Mouse (Mus musculus) liver, embryonic 16.5 days (tissue): Measurements from ENCODE around the gene Unk. TPM values are rescaled to one million over a fixed set of nuclear protein-coding genes. Genes with fewer than 3 reads are reported as not detected.

Experiments
- ATAC-seq: fragments of 200-750 bp; cut with Nextera tagmentation; 2 replicates; pipeline ENCODE4 v1.8.0; 2017; ENCODE audit warnings: low read depth, mild to moderate bottlenecking, moderate number of reproducible peaks, moderate library complexity
- H3K27ac ChIP-seq: fragments of 300-500 bp; sonication (generic); 2 replicates; pipeline ENCODE4 v1.5.1; 2014; ENCODE audit warnings: mild to moderate bottlenecking, low read length
- H3K27me3 ChIP-seq: fragments of 300-500 bp; sonication (generic); 2 replicates; pipeline ENCODE4 v1.6.1; 2014; ENCODE audit warnings: low read depth, low read length, mixed read lengths; ENCODE audit not compliant: control insufficient read depth, insufficient read depth
- H3K36me3 ChIP-seq: fragments of 300-500 bp; sonication (generic); 2 replicates; pipeline ENCODE4 v1.6.1; 2014; ENCODE audit warnings: mild to moderate bottlenecking; ENCODE audit not compliant: control insufficient read depth, insufficient read depth
- H3K4me1 ChIP-seq: fragments of 300-500 bp; sonication (generic); 2 replicates; pipeline ENCODE4 v1.6.1; 2014; ENCODE audit warnings: low read depth, low read length, mixed read lengths; ENCODE audit not compliant: control insufficient read depth
- H3K4me2 ChIP-seq: fragments of 300-500 bp; sonication (generic); 2 replicates; pipeline ENCODE4 v1.6.1; 2014; ENCODE audit warnings: low read depth, low read length, mixed read lengths
- H3K4me3 ChIP-seq: fragments of 300-500 bp; sonication (generic); 2 replicates; pipeline ENCODE4 v1.5.1; 2014; ENCODE audit warnings: low read depth, mild to moderate bottlenecking, low read length
- H3K9ac ChIP-seq: fragments of 300-500 bp; sonication (generic); 2 replicates; pipeline ENCODE4 v1.6.1; 2014; ENCODE audit warnings: low read depth, low read length
- H3K9me3 ChIP-seq: fragments of 300-500 bp; sonication (generic); replicated peaks from 2 replicates; pipeline ENCODE4 v1.6.1; 2016; ENCODE audit warnings: low read length; ENCODE audit not compliant: control insufficient read depth
- WGBS: fragments of 180-500 bp; shearing (Covaris S2); extraction: QIAGEN DNeasy Blood & Tissue Kit; methylation state at CpG from one replicate; pipeline ENCODE4 v1.1.7; 2014; ENCODE audit not compliant: insufficient replicate concordance; 5-methylcytosine and 5-hydroxymethylcytosine counted together
- polyA plus RNA-seq: library from polyadenylated mRNA; unstranded; fragments of >200 nt; fragmentation: Nextera tagmentation; extraction: Ambion mirVana; gene quantifications from 2 replicates; pipeline ENCODE4 v1.2.1, GENCODE M21; 2015

Unk gene
- polyA plus RNA-seq, 1 experiment from 2014 or later = 10.8 TPM

DNA sequence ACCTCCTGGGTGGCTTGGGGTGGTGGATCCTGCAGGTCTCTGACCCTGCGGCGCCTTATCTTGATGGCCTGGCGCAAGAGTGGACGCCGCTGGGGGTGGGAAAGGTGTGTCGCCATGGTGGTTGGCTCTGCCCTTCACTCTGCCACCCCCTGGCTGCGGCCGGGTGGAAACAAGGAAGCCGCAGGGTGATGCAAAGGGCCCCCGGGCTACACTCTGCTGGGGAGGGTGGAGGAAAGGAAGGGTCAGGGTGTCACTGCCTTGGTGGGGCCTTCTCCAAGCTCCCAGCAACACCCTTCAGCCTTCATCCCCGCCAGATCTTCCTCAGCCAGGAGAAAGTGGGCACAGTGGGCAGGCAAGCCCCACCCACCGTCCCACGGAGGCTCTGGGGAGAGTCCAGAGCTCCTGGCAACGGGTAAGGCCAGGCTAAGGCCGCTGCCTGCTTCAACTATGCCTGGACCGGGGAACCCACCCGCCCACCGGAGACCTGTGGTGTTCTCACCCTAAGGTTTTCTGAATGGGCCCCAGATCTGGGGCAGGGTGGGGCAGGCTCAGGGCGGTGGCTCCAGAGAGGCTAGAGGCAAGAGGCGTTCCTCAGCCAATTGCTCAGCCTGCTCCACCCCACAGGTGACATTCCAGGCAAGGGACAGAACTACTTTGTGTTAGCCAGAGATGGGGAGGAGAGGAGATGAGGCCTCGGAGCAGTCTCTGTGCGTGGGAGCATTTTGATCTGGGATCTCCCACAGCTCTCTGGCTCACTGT, 47.5 kb downstream of the Unk start, which contains the start of gene Unc13d:
TSS of gene Unc13d (minus strand) at position 516 of the 759 bp plus-strand sequence.
- Histone ChIP-seq H3K9me3 (no peaks in the 10 kb centered on the region), H3K27ac (peak within 1 kb of the TSS; percentile 97), H3K4me1 (peaks cover 55% of the 10 kb centered on the region), H3K36me3 (peaks cover 37% of the 10 kb centered on the region), H3K4me2 (peak within 1 kb of the TSS; percentile 93), H3K4me3 (peak within 1 kb of the TSS; percentile 68), H3K9ac (peak within 1 kb of the TSS; percentile 83), H3K27me3 (no peaks in the 10 kb centered on the region)
- ATAC-seq = peak; percentile 84
- 7% methylated on average over 22 of the region's 22 CpGs for WGBS

- H3K4me3 ChIP-seq = peak overlapping the region; percentile 68
- H3K4me2 ChIP-seq = peak overlapping the region; percentile 93
- WGBS = 5% methylated on average over 16 of the region's 16 CpGs
- peak overlapping the region; percentile 83 for H3K9ac ChIP-seq
- H3K9me3 ChIP-seq = no peaks in the 10 kb centered on the region
- peaks cover 40% of the 10 kb centered on the region for H3K36me3 ChIP-seq
- ATAC-seq = peak; percentile 12; the same call in 1 of the 2 replicates
- no peaks in the 10 kb centered on the region for H3K27me3 ChIP-seq
- H3K4me1 ChIP-seq = peaks cover 55% of the 10 kb centered on the region
- peak overlapping the region; percentile 97 for H3K27ac ChIP-seq
Observed at GRCm38 (mm10) chr11:116078221-116078620, 48.1 kb downstream of the Unk start.

DNA sequence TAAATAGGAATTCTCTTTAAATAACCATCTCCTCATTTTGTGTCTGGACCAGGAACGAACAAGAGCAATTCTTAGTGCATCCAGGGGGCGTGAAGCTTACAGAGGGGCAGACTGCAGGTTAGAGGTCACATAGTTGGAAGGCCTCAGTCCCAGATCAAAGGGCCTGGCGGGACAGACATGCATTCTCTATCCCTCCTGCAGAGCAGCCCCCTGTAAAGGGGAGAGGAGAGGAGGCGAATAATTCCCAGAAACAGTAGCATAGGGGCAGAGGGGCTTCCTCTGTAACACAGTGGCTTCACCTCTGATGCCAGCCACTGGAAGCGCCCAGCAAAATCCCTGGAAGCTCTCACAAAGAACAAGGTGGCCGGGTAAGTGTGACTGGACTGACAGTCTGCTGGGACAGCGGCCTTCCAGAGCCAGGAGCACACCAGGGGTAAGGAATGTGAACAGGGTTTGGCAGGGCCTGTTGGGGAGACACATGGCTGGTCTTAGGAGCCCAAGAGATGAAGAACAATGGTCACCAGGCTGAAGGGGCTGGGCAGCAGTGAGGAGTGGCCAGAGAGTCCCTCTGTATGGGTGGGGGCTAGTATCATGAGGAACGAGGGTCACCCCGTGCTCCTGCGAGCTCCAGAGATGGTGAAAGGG, 48.7 kb downstream of the Unk start:
- Histone ChIP-seq H3K36me3 (peaks cover 46% of the 10 kb centered on the region), H3K4me3 (no peak overlapping the region), H3K4me2 (peak overlapping the region; percentile 93; the same call in 1 of the 2 replicates), H3K4me1 (peaks cover 59% of the 10 kb centered on the region), H3K9me3 (no peaks in the 10 kb centered on the region), H3K27me3 (no peaks in the 10 kb centered on the region), H3K9ac (no peak overlapping the region), H3K27ac (peak overlapping the region; percentile 14)
- ATAC-seq = no peak
- WGBS = 56% methylated on average over 10 of the region's 10 CpGs

DNA sequence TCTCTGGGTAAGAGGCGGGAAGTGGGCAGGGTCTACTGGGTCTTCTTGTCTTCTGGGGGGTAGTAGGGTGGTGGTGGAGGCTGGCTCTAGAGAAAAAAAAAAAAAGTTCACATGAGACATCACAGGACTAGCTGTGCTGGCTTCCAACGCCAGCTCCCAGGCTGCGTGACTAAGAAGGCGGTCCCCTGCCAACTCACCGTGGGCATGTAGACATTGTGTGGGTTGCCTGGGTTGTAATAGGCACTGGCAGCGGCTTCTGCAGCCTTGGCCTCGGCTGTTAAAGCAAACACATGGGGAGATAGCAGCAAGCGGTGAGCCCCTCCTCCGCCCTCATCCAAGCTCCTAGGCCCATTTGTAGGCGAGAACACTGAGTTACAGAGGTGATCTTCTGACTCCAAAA, 49.4 kb downstream of the Unk start:
- Histone ChIP-seq H3K36me3 (peaks cover 46% of the 10 kb centered on the region), H3K9me3 (no peaks in the 10 kb centered on the region), H3K27me3 (no peaks in the 10 kb centered on the region), H3K4me3 (no peak overlapping the region), H3K4me2 (no peak overlapping the region), H3K9ac (no peak overlapping the region), H3K4me1 (peaks cover 66% of the 10 kb centered on the region), H3K27ac (no peak overlapping the region; the same call in 1 of the 2 replicates)
- ATAC-seq = no peak
- WGBS = 56% methylated on average over 10 of the region's 10 CpGs

DNA sequence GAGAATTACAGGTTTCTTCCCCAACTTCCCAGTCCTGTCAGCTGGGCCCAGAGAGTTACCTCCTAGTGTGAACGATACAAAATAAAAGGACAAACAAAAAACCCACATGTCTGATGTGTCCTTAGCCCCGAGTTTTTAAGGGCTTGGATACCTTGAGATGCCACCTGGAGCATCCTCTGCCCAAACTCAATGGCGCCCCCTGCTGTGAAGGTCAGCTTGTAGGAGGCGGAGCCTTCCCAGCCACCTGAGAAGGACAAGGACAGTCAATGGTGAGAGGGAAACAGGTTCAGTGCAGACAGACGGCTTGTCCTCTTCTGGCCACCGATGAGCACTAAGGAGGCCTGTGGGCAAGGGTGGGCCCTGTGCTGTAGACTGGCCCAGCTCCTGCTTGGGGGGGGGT, 51.0 kb downstream of the Unk start:
- Histone ChIP-seq H3K9ac (no peak overlapping the region), H3K4me3 (no peak overlapping the region), H3K4me2 (no peak overlapping the region), H3K9me3 (no peaks in the 10 kb centered on the region), H3K27me3 (no peaks in the 10 kb centered on the region), H3K4me1 (peaks cover 72% of the 10 kb centered on the region), H3K36me3 (peaks cover 46% of the 10 kb centered on the region), H3K27ac (no peak overlapping the region)
- 57% methylated on average over 6 of the region's 6 CpGs for WGBS
- ATAC-seq = no peak

DNA sequence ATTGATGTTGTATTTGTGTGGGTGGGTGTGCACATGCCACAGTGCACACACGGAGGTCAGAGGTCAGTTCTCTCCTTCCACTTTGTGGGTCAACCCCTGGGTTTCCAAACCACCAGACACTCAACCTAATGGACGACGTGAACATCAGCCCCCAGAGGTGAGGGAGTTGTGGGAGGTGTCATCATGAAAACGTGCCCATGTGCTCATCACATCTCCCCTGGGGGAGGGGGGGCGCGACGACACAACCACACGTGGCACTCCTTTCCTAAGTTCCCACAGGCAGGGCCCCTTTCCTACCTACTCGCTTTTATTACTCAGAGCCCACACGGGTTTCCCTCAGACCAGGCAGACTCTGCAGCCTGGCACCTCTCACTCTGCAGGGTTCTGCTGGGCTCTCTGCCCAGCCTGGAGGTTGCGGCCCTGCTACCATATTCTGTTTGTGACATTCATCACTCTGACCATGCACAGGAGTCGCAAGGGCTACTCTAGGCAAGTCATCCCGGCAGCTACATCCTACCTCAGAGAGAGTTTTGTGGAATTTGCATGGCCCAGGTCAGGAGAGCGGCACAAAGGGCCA, 53.1 kb downstream of the Unk start:
- peaks cover 46% of the 10 kb centered on the region for H3K36me3 ChIP-seq
- ATAC-seq = no peak
- WGBS = 81% methylated on average over 14 of the region's 14 CpGs
- no peak overlapping the region for H3K9ac ChIP-seq
- peaks cover 60% of the 10 kb centered on the region for H3K4me1 ChIP-seq
- peak overlapping the region; percentile 76; the same call in 1 of the 2 replicates for H3K27ac ChIP-seq
- no peak overlapping the region for H3K4me2 ChIP-seq
- H3K9me3 ChIP-seq = no peaks in the 10 kb centered on the region
- no peak overlapping the region for H3K4me3 ChIP-seq
- no peaks in the 10 kb centered on the region for H3K27me3 ChIP-seq

DNA sequence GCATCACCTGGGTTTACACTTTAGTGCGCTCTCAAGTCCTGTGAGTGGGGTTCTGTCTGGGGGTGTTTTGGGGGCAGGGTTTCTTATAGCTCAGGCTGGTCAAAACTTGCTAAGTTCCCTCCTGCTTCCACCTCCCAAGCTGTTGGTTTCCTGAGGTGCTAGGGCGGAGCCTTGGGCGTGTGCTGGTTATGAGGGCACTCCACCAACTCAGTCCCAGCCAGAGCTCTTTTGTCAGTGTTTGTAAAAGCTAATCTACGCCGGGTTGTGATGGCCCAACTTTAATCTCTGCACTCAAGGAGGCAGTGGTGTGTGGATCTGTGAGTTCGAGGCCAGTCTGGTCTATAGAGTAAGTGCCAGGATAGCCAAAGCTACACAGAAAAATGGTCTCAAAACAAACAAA, 54.0 kb downstream of the Unk start:
- H3K27ac ChIP-seq = peak overlapping the region; percentile 76
- WGBS = 38% methylated on average over 6 of the region's 6 CpGs
- no peaks in the 10 kb centered on the region for H3K9me3 ChIP-seq
- peak overlapping the region; percentile 65 for H3K4me3 ChIP-seq
- peaks cover 42% of the 10 kb centered on the region for H3K36me3 ChIP-seq
- H3K4me1 ChIP-seq = peaks cover 58% of the 10 kb centered on the region
- no peaks in the 10 kb centered on the region for H3K27me3 ChIP-seq
- no peak for ATAC-seq
- peak overlapping the region; percentile 40 for H3K9ac ChIP-seq
- peak overlapping the region; percentile 72 for H3K4me2 ChIP-seq

DNA sequence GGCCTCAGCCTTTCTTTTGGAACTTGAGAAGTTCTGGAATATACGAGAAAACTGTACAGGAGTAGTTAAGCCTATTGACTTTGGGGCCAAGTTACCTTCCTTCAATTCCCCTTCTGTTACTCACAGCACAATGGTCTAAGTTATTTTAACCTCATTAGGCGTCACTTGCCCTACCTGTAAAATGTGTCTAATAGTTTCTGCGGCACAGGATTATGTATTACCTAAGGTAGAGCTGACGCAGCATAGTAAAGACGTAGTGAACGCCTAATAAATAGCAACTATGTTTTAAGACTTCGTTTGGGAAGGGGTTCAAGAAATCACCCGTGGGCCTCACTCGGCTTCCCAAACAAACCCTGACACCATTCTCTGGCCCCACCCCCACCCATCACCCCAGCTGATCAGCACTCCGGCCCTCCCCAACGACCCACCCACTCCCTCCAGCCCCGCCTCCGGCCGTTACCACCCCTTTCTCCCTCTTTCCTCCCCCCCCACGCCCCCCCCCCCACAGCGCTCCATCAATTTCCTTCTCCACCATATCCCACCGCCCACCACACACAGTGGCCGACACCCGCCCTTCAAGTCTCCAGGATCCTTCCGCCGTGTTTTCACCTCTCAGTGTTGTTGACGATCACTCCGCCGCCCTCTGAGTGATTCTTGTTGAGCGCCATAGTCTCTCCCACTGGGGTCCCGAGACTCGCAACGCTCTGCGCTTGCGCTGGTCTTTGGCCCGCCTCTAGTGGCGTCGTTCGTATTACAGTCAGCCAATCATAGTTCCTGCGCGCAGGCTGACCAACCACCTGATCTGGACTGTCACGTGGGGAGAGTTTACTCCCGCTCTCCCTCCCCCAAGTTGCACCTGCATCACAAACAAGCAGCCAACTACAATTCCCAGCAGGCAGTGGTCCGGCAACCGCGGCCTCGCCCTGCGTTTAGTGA, 56.4 kb downstream of the Unk start, which contains the start of gene Wbp2:
TSS of gene Wbp2 (minus strand) at position 738 of the 936 bp plus-strand sequence.
- ATAC-seq = peak; percentile 92
- WGBS = 5% methylated on average over 37 of the region's 43 CpGs
- Histone ChIP-seq H3K36me3 (peaks cover 19% of the 10 kb centered on the region), H3K9ac (peak within 1 kb of the TSS; percentile 77), H3K27ac (peak within 1 kb of the TSS; percentile 93), H3K9me3 (no peaks in the 10 kb centered on the region), H3K4me2 (peak within 1 kb of the TSS; percentile 87), H3K27me3 (no peaks in the 10 kb centered on the region), H3K4me3 (peak within 1 kb of the TSS; percentile 65), H3K4me1 (peaks cover 43% of the 10 kb centered on the region)
